Mouse (Mus musculus): ENCODE results near the gene Cfap126.
"Not testable (repeated sequence)": the region's sequence is repeated elsewhere in the genome, so short reads cannot be mapped to it uniquely, and the experiment has no call there.

Gene Cfap126

GRCm38 (mm10) chr1:171122932-171123331 lies 9.2 kb downstream of the Cfap126 start:
- DNase-seq (ENCODE audit: low spot score in 2 of 2) = no peak

- no peak for DNase-seq (ENCODE audit: low spot score in 2 of 2)
Measured at GRCm38 (mm10) chr1:171124398-171124797, 10.7 kb downstream of the Cfap126 start.

- peak; percentile 70 to 74 for DNase-seq (ENCODE audit: low spot score in 2 of 2)
Measured at GRCm38 (mm10) chr1:171129251-171129650, 15.5 kb downstream of the Cfap126 start.

GRCm38 (mm10) chr1:171130971-171131370 lies 17.3 kb downstream of the Cfap126 start:
- no peak for DNase-seq (ENCODE audit: low spot score in 2 of 2)

- no peak for DNase-seq (ENCODE audit: low spot score in 2 of 2)
Measured at GRCm38 (mm10) chr1:171135600-171135999, 21.9 kb downstream of the Cfap126 start.

GRCm38 (mm10) chr1:171137486-171138155 lies 23.9 kb downstream of the Cfap126 start:
- DNase-seq (ENCODE audit: low spot score in 2 of 2) = not testable (repeated sequence)

- not testable (repeated sequence) for DNase-seq (ENCODE audit: low spot score in 2 of 2)
Measured at GRCm38 (mm10) chr1:171142981-171143380, 29.3 kb downstream of the Cfap126 start.

GRCm38 (mm10) chr1:171149974-171150760 lies 36.4 kb downstream of the Cfap126 start, which contains the start of the genes Sdhc and Mpz:
Gene Sdhc, minus strand, starts transcription at chr1:171150603.
Gene Mpz, plus strand, starts transcription at chr1:171150711.
- peak; percentile 96 for DNase-seq (ENCODE audit: low spot score in 2 of 2)

GRCm38 (mm10) chr1:171150838-171151391 lies 37.2 kb downstream of the Cfap126 start:
- DNase-seq (ENCODE audit: low spot score in 2 of 2) = peak in 1 of 2 experiments; percentile 39

- peak in 1 of 2 experiments; percentile 34 for DNase-seq (ENCODE audit: low spot score in 2 of 2)
Measured at GRCm38 (mm10) chr1:171151966-171152365, 38.2 kb downstream of the Cfap126 start.

GRCm38 (mm10) chr1:171156644-171157043 lies 42.9 kb downstream of the Cfap126 start:
- DNase-seq (ENCODE audit: low spot score in 2 of 2) = no peak

- no peak for DNase-seq (ENCODE audit: low spot score in 2 of 2)
Measured at GRCm38 (mm10) chr1:171157965-171158364, 44.2 kb downstream of the Cfap126 start.

GRCm38 (mm10) chr1:171159485-171159975 lies 45.8 kb downstream of the Cfap126 start:
- no peak for DNase-seq (ENCODE audit: low spot score in 2 of 2)

GRCm38 (mm10) chr1:171162526-171162925 lies 48.8 kb downstream of the Cfap126 start:
- DNase-seq (ENCODE audit: low spot score in 2 of 2) = no peak

GRCm38 (mm10) chr1:171164258-171164657 lies 50.5 kb downstream of the Cfap126 start:
- DNase-seq (ENCODE audit: low spot score in 2 of 2) = no peak

- no peak for DNase-seq (ENCODE audit: low spot score in 2 of 2)
Measured at GRCm38 (mm10) chr1:171165629-171166345, 52.1 kb downstream of the Cfap126 start.

GRCm38 (mm10) chr1:171168906-171169305 lies 55.2 kb downstream of the Cfap126 start:
- DNase-seq (ENCODE audit: low spot score in 2 of 2) = no peak

GRCm38 (mm10) chr1:171169913-171170312 lies 56.2 kb downstream of the Cfap126 start:
- no peak for DNase-seq (ENCODE audit: low spot score in 2 of 2)

- DNase-seq (ENCODE audit: low spot score in 2 of 2) = no peak
Measured at GRCm38 (mm10) chr1:171171138-171171537, 57.4 kb downstream of the Cfap126 start.

- DNase-seq (ENCODE audit: low spot score in 2 of 2) = no peak
Measured at GRCm38 (mm10) chr1:171172779-171173178, 59.1 kb downstream of the Cfap126 start.
